Mouse (Mus musculus) kidney, adult 2 months (tissue): ENCODE data around the gene Arf3.

Experiments
- CTCF ChIP-seq: fragments of 200-500 bp; conservative IDR thresholded peaks from 2 replicates; pipeline ENCODE4 v1.5.1; 2011; ENCODE audit warnings: low read depth, mild to moderate bottlenecking, control low read depth, low read length, moderate library complexity, mixed read lengths; ENCODE audit not compliant: insufficient read depth, insufficient read length
- POLR2A ChIP-seq: fragments of 200-500 bp; IDR thresholded peaks from one replicate; pipeline ENCODE4 v1.6.1; 2011; ENCODE audit warnings: low read depth, low read length, control low read depth

DNA sequence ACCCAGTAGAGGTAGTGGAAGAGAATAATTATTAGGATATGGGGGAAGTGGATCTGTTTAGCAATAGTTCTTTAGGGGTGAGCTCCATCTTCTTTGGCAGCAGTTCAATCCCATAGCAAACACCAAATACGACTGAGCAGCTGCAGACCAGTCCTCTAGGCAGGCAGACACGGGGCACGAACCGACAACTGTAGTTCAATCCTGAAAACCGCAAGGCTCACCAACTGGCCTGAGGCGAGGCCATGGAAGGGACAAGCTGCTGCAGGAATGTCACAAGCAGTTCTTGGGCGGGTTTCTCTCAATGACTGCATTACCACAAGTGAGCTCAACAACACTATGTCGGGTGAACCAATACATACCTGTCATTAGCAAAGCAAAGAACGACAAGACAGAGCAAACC, 58.7 kb downstream of the Arf3 start:
- TF ChIP-seq CTCF (no peak), POLR2A (no peak)
